Mouse (Mus musculus) cerebellum, postnatal 14 days (tissue): Measurements from ENCODE around the gene Slc30a5.

Experiments
- DNase-seq, 2 experiments: peaks; one replicate each; pipeline ENCODE4 v3.0.0; 2021; ENCODE audit warnings: mixed read lengths in 2 of 2

The Slc30a5 gene

GRCm38 (mm10) chr13:100753011-100753410 lies 80.2 kb downstream of the Slc30a5 start:
- DNase-seq = no peak
